Mouse (Mus musculus): ENCODE measurements around the gene Evl. TPM values are rescaled to one million over a fixed set of nuclear protein-coding genes. Genes with fewer than 3 reads are reported as not detected.
"Not testable (repeated sequence)": the region's sequence is repeated elsewhere in the genome, so short reads cannot be mapped to it uniquely, and the experiment has no call there.

The Evl gene
- polyA plus RNA-seq (2016; fragmentation: Nextera tagmentation; extraction: Ambion mirVana) = 58.3 and 60.2 TPM in 2 replicates

DNA sequence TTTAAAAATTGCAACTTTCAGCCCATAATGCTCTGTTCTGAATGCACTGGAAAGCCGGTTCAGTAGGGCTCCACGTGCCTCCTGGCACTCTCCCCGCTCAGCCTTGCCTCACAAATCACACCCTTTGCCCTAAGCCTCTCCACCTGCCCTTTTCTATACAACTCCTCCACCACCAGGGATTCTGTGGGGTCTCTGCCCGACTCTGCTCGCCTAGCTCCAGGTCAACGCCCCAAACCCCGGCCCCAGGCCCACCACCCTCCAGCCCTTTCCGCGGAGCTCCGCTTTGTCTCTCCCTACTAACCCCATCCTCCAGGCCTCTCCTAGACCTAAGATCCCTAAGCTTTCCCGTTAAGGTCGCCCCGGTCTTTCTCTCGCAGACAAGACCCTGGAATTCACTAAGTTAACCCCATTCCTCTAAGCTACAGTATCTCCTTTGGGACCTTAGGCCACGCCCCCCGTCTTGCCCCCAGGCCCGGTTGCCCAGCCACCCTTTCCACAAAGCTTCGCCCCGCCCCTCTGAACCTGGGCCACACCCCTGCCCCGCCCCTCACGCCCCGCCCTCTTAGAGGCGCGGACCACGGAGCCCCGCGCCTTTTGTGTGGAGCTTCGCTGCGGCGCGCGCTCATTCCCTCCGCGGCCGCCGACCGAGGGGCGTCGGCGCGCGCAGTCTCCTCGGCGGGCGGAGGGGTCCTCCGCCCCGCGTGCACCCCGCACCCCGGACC is at the start of gene Evl:
Gene Evl (plus strand): TSS at position 601 of the 722 bp plus-strand sequence.
- DNase-seq (ENCODE audit: low spot score) = peak; percentile 99
- Histone ChIP-seq H3K4me1 (peaks cover 53% of the 10 kb centered on the region), H3K27ac (replicated peaks) (peak within 1 kb of the TSS; percentile 95), H3K27me3 (replicated peaks; ENCODE audit: low read depth, poor library complexity, severe bottlenecking) (no peaks in the 10 kb centered on the region), H3K9me3 (no peaks in the 10 kb centered on the region), H3K36me3 (replicated peaks) (no peaks in the 10 kb centered on the region), H3K4me3 (peak within 1 kb of the TSS; percentile 97)
- under 1% methylated on average over 50 of the region's 50 CpGs for WGBS

DNA sequence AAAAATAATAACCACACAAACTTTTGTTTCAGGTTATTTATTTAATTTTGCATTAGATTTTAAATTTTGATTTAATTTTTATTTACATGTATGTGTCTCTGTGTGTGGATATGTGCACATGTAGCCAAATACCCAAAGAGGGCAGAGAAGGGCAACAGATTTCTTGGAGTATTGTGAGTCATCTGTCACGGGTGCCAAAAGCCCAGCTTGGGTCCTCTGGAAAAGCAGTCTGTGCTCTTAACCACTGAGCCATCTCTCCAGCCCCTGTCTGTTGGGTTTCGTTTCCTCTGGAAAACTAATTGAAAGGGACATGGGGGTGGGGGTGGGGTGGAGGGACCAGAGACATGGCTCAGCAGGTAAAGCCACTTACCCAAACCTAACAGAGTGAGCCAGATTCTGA is 48.7 kb upstream of the Evl start:
- WGBS = 65% methylated on average over 2 of the region's 2 CpGs
- Histone ChIP-seq H3K4me1 (peaks cover 18% of the 10 kb centered on the region), H3K4me3 (no peak overlapping the region), H3K27ac (replicated peaks) (no peak overlapping the region), H3K9me3 (no peaks in the 10 kb centered on the region), H3K36me3 (replicated peaks) (peaks cover 20% of the 10 kb centered on the region; the same call in 1 of the 2 replicates), H3K27me3 (replicated peaks; ENCODE audit: low read depth, poor library complexity, severe bottlenecking) (no peaks in the 10 kb centered on the region)
- DNase-seq (ENCODE audit: low spot score) = no peak

GRCm38 (mm10) chr12:108507046-108507445 is 47.5 kb upstream of the Evl start:
- 77% methylated on average over 3 of the region's 3 CpGs for WGBS
- H3K9me3 ChIP-seq; H3K27me3 ChIP-seq (replicated peaks; ENCODE audit: low read depth, poor library complexity, severe bottlenecking); H3K27ac ChIP-seq (replicated peaks); DNase-seq (ENCODE audit: low spot score); H3K4me3 ChIP-seq: not testable (repeated sequence)
- H3K4me1 ChIP-seq = peaks cover 19% of the 10 kb centered on the region
- peaks cover 24% of the 10 kb centered on the region for H3K36me3 ChIP-seq (replicated peaks)

DNA sequence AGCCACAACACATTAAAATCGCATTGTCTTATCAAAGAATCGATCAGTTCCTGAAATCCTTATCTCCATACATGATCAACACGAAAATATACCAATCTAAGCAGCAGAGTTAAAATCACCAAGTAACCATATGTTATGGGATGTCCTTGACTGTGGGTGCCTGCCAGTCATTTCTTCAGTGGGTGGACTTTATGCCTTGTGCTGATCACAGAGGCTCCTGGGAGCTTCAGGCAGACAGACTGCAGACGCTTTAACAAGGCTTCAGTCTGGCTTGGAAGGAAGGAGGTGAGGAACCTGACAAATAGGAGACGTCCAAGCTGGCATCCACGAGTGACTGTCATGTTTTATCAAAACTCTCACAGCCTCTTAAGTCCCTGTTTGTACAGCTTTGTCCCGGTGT is 43.9 kb upstream of the Evl start:
- no peak for DNase-seq (ENCODE audit: low spot score)
- Histone ChIP-seq H3K27me3 (replicated peaks; ENCODE audit: low read depth, poor library complexity, severe bottlenecking) (no peaks in the 10 kb centered on the region), H3K4me1 (peaks cover 9% of the 10 kb centered on the region), H3K4me3 (no peak overlapping the region), H3K9me3 (no peaks in the 10 kb centered on the region), H3K27ac (replicated peaks) (no peak overlapping the region), H3K36me3 (replicated peaks) (peaks cover 36% of the 10 kb centered on the region)
- 74% methylated on average over 7 of the region's 7 CpGs for WGBS

DNA sequence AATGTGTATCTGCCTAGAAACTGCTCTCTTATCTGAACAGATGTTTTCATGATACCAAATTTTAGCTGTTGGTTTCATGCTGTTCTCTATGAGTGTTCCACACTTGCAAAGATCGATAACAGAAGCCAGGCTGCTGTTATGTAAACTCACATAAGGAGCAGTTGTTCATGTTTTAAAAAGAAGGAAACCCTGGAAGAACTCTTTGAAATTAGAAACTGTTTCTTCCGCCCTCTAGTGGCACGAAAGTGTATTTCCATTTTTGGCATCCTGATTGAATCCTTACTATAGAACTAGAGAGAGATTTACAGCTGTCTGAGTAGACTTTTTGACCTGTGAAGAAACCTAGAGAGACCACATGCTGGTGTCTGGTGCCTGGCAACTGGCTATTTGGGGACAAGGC is 43.5 kb upstream of the Evl start:
- peaks cover 6% of the 10 kb centered on the region for H3K4me1 ChIP-seq
- no peaks in the 10 kb centered on the region for H3K9me3 ChIP-seq
- H3K27me3 ChIP-seq (replicated peaks; ENCODE audit: low read depth, poor library complexity, severe bottlenecking) = no peaks in the 10 kb centered on the region
- no peak overlapping the region for H3K4me3 ChIP-seq
- H3K36me3 ChIP-seq (replicated peaks) = peaks cover 38% of the 10 kb centered on the region
- 9% methylated on average over 3 of the region's 3 CpGs for WGBS
- no peak for DNase-seq (ENCODE audit: low spot score)
- no peak overlapping the region for H3K27ac ChIP-seq (replicated peaks)

DNA sequence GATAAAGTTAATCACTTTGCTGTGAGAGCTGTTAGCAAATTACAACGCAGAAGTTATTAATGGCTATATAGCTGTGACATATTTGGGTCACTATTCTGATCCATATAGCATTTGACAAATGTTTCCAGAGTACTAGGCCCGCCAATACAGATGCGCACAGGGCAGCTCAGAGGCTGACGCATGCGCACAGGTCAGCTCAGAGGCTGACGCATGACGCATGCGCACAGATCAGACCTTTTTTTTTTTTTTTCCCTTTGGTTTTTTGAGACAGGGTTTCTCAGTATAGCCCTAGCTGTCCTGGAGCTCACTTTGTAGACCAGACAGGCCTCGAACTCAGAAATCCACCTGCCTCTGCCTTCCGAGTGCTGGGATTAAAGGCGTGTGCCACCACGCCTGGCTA is 39.1 kb upstream of the Evl start:
- DNase-seq (ENCODE audit: low spot score) = no peak
- peaks cover 5% of the 10 kb centered on the region for H3K4me1 ChIP-seq
- no peaks in the 10 kb centered on the region for H3K27me3 ChIP-seq (replicated peaks; ENCODE audit: low read depth, poor library complexity, severe bottlenecking)
- no peak overlapping the region for H3K4me3 ChIP-seq
- no peaks in the 10 kb centered on the region for H3K9me3 ChIP-seq
- H3K27ac ChIP-seq (replicated peaks) = no peak overlapping the region
- peaks cover 73% of the 10 kb centered on the region for H3K36me3 ChIP-seq (replicated peaks)
- 92% methylated on average over 12 of the region's 12 CpGs for WGBS

GRCm38 (mm10) chr12:108519374-108519773 is 35.1 kb upstream of the Evl start:
- WGBS = 66% methylated on average over 8 of the region's 8 CpGs
- Histone ChIP-seq H3K27ac (replicated peaks) (no peak overlapping the region), H3K4me3 (no peak overlapping the region), H3K27me3 (replicated peaks; ENCODE audit: low read depth, poor library complexity, severe bottlenecking) (no peaks in the 10 kb centered on the region), H3K9me3 (peaks cover 10% of the 10 kb centered on the region; the same call in 1 of the 2 replicates), H3K36me3 (replicated peaks) (peaks cover 87% of the 10 kb centered on the region), H3K4me1 (no peaks in the 10 kb centered on the region)
- no peak for DNase-seq (ENCODE audit: low spot score)

DNA sequence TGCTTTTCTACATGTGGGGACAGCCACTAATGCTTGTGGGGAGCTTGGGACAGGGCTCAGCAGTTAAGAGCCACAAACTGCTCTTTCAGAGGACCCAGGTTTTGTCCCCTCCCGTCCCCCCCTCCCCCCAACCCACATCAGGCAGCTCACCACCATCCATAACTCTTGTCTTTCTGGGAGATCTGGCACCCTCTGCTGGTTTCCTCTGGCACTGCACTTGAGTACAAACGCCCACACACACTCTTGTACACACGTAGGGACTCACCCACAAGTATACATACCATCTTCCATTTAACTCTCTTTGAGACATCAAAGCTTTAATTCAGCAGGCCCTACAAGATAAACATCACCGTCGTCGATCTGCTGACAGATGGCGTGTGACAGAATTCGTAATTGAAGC is 25.3 kb upstream of the Evl start:
- WGBS = 55% methylated on average over 8 of the region's 8 CpGs
- no peaks in the 10 kb centered on the region for H3K27me3 ChIP-seq (replicated peaks; ENCODE audit: low read depth, poor library complexity, severe bottlenecking)

GRCm38 (mm10) chr12:108534484-108534883 is 20.0 kb upstream of the Evl start:
- Histone ChIP-seq H3K9me3 (no peaks in the 10 kb centered on the region), H3K27me3 (replicated peaks; ENCODE audit: low read depth, poor library complexity, severe bottlenecking) (no peaks in the 10 kb centered on the region), H3K36me3 (replicated peaks) (peaks cover 75% of the 10 kb centered on the region), H3K4me3 (no peak overlapping the region), H3K4me1 (peaks cover 4% of the 10 kb centered on the region; the same call in 1 of the 2 replicates), H3K27ac (replicated peaks) (no peak overlapping the region)
- DNase-seq (ENCODE audit: low spot score) = no peak
- WGBS = 88% methylated on average over 11 of the region's 11 CpGs

More for the DNA sequence above, 25.3 kb upstream of the Evl start:
- Histone ChIP-seq H3K4me1 (peaks cover 4% of the 10 kb centered on the region; the same call in 1 of the 2 replicates), H3K36me3 (replicated peaks) (peaks cover 62% of the 10 kb centered on the region), H3K9me3 (no peaks in the 10 kb centered on the region), H3K4me3 (no peak overlapping the region), H3K27ac (replicated peaks) (no peak overlapping the region)
- DNase-seq (ENCODE audit: low spot score) = peak; percentile 71

- Histone ChIP-seq H3K4me3 (no peak overlapping the region), H3K27me3 (replicated peaks; ENCODE audit: low read depth, poor library complexity, severe bottlenecking) (no peaks in the 10 kb centered on the region), H3K27ac (replicated peaks) (no peak overlapping the region), H3K9me3 (no peaks in the 10 kb centered on the region), H3K4me1 (no peaks in the 10 kb centered on the region), H3K36me3 (replicated peaks) (peaks cover 55% of the 10 kb centered on the region)
- DNase-seq (ENCODE audit: low spot score) = peak; percentile 23
- 66% methylated on average over 10 of the region's 10 CpGs for WGBS
Measured at GRCm38 (mm10) chr12:108536461-108536860, 18.1 kb upstream of the Evl start.

DNA sequence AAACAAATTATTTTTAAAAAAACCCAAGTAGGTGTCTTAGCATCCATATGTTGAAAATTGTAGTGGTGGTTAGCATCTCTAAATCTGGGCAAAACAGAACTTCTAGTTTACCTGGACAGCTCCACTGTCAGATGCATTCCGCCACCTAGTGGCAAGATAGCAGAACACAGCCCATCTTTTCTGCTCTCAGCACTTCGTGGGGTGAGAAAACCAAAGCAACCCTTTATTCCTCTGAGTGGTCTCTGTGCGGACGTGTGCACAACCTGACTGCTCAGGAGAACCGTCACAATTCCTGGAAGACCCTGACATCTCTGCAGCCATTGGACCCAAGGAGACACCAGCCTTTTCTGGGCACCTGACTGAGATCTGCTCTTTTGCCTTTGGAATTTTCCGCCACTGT is 13.4 kb upstream of the Evl start:
- Histone ChIP-seq H3K4me1 (peaks cover 21% of the 10 kb centered on the region), H3K27ac (replicated peaks) (no peak overlapping the region), H3K9me3 (no peaks in the 10 kb centered on the region), H3K27me3 (replicated peaks; ENCODE audit: low read depth, poor library complexity, severe bottlenecking) (no peaks in the 10 kb centered on the region), H3K36me3 (replicated peaks) (peaks cover 28% of the 10 kb centered on the region), H3K4me3 (no peak overlapping the region)
- WGBS = 26% methylated on average over 6 of the region's 6 CpGs
- peak; percentile 55 for DNase-seq (ENCODE audit: low spot score)

GRCm38 (mm10) chr12:108546508-108547153 is 7.9 kb upstream of the Evl start:
- Histone ChIP-seq H3K9me3 (peaks cover 10% of the 10 kb centered on the region), H3K4me3 (peak overlapping the region; percentile 8; the same call in 1 of the 2 replicates), H3K36me3 (replicated peaks) (no peaks in the 10 kb centered on the region; the same call in 1 of the 2 replicates), H3K27me3 (replicated peaks; ENCODE audit: low read depth, poor library complexity, severe bottlenecking) (no peaks in the 10 kb centered on the region), H3K27ac (replicated peaks) (peak overlapping the region; percentile 61), H3K4me1 (peaks cover 41% of the 10 kb centered on the region)
- peak; percentile 52 for DNase-seq (ENCODE audit: low spot score)
- 25% methylated on average over 10 of the region's 10 CpGs for WGBS

Measured in embryonic facial prominence, embryonic 10.5 days (tissue).